Mouse (Mus musculus) bone marrow macrophage, adult 2 months (primary cell): Measurements from ENCODE around the gene Rbm15.

Source experiments
- CTCF ChIP-seq: IDR thresholded peaks from 2 replicates; pipeline ENCODE4 v1.5.1; 2012; ENCODE audit warnings: low read depth, mild to moderate bottlenecking, low read length, moderate library complexity
- POLR2A ChIP-seq: IDR thresholded peaks from 2 replicates; pipeline ENCODE4 v1.6.1; 2012; ENCODE audit warnings: mild to moderate bottlenecking, low read depth, low read length, borderline replicate concordance

- no peak for TF ChIP-seq POLR2A
- no peak for TF ChIP-seq CTCF
Observed at GRCm38 (mm10) chr3:107330503-107331424, 2.7 kb downstream of the Rbm15 start.
